Mouse (Mus musculus): Measurements from ENCODE around the gene Dand5.

Dand5 gene

DNA sequence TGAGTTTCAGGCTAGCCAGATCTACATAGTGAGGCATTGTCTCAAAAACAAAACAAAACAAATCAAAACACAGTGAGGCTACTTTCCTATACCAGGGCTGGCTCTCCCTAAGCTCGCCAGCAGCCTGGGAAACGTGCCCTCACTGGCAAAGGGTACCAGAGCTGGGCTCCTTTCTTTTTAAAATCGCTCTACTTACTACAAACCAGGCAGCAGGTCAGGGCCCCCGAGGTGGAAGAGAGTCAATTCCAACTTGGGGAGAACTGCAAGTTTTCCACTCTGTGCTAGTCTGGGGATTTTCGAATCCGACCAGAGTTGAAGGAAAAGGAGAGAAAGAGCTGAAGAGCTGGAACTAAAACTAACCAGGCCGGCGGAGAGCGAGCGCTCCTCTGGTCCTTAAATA lies 39.9 kb downstream of the Dand5 start:
- no peak for DNase-seq

DNA sequence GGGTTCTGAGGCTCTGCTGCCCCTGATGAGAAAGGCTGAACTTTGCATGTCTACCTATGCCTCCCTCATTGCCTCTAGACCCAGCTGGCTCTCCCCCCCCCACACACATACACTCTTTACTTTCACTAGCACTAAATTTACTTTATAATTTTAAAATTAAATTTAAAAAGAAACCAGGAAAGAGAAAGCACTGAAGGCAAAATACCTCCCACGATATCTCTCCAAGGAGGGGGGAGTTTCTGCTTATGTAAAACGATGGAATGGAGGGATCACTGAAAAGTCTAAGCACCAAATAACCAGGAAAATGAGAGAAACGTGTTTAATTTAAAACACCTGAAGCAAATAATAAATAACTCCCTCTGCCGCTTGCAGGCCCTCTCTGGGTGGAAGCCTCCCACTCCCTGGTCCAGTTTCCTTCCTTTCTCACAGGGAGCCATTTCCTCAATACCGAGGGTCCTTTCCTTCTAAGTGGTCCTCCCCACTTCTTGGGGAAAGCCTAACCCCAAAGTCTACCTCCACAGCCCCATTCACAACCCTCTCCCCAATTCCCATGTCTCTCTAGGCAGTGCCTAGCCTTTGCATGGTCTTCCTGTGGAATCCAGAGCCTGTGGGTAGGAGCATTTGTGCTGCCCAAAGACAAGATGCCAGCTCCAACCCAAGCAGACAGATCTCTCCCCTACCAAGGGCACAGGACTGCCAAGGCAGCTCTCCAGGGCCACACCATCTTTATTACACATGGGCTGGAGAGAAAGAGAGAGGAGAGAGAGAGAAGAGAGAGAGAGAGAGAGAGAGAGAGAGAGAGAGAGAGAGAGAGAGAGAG lies 40.7 kb downstream of the Dand5 start:
- no peak for DNase-seq

DNA sequence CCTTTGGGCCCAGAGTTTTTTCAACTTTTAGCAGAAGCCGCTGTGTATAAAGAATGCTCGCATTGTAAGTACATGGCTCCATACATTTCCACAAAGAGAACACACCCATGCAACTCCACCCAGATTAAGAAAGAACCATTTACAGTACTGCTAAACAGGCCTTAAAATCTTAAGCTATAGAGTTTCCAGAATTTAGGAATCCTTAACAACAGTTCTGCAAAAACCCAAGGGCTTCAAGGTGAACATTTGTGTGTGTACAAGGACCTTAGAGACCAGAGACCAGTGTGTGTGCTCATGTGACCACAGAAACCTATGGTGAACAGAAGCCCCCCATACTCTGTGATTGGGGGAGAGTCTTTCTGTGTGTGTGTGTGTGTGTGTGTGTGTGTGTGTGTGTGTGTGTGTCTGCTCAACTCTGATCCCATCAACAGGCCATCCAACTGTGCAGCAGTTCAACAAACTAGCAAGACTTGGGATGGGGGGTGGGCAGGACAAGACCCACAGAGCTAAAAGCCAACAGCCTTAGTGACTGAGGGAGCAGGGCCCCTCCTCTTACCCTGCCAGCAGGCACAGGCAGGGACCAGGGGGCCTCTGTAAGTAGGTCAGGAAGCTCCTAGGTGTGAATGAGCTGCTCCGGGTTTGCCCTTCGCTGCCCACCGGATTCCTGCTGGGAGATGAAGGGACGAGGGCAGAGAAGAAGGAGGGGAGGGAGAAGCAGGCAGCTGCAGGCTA lies 41.5 kb downstream of the Dand5 start:
- DNase-seq = no peak

DNA sequence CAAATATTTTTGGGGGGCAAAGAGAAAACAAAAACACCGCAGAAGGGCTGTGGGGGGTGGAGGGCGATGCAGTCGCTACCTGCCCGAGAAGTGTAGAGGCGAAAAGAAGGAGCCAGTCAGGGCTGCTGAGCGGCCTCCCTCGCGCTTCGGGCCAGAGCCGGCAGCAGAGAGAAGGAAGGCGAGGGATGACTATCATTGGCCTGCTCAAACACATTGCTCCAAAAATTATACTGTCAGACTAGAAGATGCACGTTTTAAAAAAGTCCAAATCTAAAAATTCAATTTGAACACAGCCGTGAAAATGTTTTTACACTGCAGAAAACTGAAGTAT lies 42.4 kb downstream of the Dand5 start:
- DNase-seq = no peak

DNA sequence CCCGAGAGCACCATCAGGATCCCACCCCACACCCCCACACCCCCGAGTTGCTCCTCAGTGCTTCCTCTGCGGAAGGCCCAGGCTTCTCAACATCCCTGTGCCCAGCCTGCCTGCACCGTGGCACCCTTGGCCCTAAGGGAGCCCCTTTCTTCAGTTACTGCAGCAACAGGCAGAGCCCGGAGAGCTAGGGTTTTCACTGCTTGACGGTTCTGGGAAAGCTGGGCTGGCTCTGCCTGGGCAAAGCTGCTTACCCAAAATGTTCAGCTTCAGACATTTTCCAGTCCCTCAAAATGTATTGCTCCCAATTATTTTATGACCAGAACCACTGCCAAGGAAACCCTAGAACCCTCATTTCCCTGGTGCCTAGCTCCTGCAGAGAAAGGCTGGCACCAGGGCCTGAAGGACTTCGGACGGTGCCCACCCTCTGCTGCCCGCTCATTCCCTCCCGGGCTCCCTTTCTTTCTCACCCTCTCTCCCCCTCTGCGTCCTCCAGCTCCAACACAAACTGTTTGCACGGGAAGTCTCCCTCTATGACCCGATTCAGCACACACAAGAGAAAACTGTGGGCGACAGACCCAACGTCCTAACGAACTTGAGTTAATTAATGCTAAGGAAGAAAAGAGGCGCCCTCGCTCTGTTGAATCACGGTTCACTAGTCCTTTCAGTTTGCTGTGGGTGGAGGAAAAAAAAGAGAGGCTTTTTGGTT lies 43.0 kb downstream of the Dand5 start:
- DNase-seq = no peak

DNA sequence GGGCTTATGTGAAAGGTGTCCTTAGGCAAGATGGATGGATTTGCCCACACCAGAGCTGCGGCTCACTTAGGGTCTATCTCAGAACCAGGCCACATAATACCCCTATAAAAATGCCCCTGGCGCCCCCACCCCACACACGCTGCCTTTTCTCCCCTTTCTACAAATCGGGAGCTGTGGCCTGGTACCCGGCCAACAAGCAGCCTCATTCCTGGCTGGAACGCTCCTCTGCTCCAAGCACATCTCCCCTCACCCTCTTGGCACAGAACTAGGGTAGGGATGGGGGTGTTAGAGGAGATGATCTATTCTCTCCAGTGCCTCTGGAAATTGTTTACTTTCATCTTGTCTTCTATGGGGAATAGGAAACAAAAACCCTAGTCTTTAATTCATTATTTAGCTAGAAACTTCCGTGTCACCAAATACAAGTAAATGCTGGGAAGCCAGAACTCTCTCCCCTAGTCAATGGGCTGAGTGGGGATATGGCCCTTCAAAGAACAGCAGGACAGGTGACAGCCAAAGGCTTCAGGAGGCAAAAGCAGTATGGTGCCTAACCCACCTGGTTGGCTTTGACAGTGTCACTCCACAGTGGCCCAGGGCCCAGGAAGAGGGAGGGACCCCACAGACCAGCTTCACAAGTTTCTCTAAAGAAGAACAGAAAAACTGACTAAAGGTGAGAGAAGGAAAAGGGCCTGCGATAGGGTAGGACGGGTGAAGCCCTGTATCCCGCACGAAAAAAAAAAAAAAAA lies 43.8 kb downstream of the Dand5 start:
- DNase-seq = no peak

DNA sequence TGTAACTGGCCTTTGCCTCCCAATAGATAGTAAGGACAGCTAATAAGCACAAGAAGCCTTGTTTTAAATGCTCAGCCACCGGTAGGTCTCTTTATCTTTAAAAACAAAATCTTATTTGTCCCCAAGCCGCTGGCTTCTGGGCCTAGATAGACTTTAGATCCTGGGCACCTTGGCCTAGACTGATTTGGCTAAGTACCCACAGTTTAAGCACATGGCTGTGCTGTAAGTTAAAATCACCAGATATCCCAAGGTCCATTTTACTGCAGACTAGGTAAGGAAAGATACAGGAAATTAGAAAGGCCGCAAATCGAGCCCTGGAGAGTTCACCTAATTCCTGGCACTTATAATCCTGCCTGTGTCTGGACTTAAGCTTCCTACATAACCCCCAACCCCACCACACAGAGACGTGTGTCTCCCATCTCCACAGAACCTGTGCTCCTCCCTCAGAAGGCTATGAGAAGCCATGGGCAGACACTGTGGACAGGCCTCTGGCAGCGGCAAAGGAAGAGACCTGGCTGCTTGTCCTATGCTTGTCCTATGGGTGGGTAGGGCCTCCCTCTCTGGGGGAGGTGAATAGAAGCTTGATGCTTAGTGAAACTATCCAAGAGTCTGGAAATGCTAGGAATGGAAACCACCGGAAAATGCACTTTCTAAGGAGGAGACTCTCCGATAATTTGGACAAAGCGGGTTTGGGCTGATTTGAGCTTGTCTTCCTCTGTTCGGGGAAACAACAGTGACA lies 44.6 kb downstream of the Dand5 start:
- no peak for DNase-seq

DNA sequence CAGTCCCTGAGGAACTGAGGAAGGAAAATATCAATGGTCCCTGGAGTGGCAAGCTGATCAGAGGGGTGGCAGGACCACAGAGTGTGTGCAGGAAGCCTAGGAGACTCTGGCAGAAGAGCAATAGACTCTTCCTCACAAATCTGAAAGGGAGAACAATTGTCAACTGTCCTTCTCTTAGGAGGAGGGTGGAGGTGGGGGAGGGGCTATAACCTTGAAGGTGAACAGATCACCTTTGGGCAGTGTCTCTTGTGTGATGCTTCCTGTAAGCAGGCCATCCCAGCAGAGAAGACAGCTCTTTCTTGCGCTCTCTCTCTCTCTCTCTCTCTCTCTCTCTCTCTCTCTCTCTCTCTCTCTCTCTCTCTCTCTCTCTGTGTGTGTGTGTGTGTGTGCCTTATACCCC lies 46.1 kb downstream of the Dand5 start:
- DNase-seq = no peak

DNA sequence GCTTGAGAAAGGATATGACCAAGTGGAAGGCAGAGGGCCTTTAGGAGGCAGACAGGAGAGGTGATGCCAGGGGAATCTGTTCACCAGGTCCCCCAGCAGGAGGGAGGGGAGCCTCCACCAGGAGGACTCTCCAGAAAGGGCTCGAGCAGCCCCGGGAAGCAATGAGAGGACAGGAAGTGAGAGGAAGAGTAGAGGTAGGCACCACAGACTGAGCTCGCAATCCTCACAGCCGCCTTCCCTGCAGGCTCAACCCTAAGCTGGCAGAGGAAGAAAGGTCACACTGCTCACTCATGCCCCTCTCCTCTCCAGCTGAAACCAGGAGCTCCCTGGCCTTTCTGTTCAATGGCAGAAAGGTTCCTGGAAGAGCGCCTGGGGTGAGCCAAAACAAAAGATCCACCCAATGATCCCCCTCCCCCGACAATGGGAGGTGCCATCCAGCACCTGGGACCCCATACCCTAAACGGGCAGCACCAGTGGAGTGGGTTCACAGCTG lies 47.0 kb downstream of the Dand5 start:
- no peak for DNase-seq

DNA sequence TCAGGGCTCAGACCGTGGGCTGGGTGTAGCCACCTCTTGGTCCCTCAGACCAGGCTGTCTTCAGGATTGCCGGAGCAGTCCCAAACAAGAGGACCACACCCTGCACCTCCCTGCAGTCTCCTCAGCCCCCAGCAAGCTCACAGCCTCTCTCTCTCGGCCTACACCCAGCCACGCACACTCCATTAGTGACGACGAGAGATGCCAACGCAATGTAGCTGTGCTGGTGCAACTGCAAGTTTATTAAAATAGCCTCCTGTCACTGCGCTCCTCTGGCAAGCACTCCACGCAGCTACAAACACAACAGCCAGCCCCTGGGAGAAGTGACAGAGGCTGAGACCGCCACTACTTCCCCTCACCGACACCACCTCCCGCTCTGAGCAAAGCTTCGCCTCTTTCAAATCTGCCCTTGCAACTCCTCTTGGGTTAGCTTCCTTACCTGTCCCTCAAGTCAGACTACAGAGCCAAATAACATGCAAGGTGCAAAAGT lies 47.5 kb downstream of the Dand5 start:
- DNase-seq = no peak

DNA sequence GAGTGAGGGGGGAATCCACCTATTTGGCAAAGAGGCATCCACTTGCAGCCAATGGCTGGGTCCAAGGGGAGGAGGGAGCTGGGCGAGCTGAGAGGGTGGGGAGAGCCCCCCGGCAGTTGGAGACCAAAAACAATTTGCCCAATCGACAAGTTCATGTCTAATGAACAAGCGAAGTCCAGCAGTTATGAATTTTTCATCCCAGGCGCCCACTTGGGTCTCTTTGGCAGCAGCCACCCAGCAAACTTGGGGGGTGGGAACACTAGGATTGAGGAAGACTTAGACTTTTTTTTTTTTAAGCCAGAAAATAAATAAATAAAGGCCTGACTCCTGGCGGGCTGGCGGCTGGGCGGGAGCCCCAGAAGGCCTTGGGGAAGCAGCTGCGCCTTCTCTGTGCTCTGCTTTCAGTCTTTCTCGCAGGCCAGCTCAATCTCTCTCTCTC lies 48.1 kb downstream of the Dand5 start:
- DNase-seq = peak; percentile 84

DNA sequence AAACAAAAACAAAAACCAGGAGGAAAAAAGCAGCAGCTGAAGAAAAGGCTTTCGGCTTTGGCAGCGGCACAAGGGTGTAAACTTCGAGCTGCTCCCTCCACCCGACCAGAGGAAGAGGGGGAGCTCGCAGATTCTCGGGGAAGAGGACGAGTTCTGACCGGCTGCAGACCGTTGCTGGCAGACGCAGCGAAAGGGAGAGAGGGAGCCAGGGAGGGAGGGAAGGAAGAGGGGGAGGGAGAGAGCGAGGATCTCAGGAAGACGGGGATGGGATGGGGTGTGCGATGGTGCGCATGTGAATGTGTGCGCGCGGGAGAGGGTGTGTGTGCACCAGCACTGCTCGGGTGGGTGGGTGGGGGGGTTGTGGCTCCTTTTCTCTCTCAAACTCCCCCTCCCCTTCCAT lies 48.8 kb downstream of the Dand5 start:
- DNase-seq = peak; percentile 91

DNA sequence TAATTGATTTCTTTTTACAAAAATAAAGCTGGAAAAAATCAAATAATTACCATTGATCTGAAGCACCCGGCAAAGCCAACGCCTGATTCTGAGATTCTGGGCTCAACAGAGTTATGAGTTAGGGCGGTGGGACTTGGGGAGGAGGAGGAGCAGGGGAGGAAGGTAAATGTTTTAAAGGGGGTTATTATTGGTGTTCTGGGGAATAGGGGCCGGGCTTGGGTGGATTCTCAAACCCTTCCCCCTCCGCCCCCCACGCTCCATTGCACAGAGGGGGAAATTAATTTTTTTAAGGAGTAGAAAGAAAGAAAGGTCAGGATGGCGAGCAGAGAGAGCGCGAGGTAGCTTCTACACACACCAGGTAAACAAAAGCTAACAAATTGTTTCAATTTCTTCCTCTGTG lies 49.3 kb downstream of the Dand5 start:
- DNase-seq = peak; percentile 81

DNA sequence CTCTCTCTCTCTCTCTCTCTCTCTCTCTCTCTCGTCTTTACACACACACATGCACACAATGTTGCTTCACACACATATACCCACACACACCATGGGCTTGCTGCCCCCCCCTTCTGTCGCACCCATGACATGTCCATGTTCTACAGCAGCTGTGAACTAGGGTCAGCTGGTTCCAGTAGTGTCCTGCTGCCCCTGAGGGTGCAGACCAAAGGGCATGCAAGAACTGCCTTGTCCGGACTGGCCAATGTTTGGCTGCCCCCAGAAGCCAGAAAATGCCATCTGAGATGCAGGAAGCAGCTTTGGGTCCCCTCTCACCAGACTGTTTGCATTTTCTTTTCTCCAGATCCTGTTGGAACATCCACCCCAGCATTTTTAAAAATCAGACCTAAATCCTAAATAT lies 50.0 kb downstream of the Dand5 start:
- DNase-seq = no peak

DNA sequence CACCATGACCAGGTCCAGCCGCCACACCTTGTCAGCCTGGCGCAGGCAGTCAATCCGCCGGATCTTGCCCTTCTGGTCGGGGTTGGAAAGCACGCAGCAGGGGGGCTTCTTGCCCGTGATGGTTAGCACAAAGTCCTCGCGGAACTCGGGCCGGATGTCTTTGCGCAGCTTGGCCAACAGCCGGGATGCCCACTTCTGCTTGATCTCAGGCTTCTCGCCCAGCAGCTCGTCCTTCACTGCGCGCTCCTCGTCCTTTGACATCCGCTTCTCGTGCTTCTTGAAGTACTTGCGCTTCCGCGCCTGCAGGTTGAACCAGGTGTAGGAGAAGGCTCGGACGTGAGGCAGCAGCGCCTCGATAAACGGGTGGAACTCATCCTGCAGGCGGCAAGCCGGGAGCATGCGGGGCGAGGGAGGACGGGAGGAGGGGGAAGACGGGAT lies 50.7 kb downstream of the Dand5 start:
- peak; percentile 87 for DNase-seq

DNA sequence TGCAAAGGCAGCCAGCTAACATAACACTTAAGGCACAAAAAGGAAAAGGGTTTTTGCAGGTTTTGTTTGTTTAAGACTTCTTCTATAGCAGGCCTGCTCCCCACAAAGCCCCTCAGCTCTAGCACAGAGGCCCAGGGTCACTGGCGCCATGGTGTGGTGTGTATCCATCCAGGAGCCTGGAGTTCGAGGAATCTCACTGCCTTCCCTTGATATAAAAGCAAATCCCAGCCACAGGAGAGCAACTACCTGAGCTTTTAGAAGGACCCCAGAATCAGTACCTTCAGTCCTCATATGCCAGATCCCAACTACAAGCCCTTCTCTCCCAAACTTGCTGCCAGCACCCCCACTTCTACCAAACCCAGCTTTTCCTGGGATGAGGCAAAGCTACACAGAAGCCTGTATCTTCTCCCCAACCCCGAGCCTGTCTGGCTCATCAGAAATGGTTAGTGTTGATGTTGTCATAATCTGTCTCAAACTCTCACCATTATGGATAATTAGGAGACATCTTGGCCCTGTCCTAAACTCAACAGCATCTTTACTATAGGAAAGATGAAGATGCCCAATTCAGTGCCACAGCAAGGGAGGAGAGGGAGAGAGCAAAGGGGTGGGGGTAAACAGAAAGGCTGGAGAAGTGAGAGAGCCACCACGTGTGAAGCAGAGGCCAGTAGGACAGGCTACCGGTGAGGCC lies 51.5 kb downstream of the Dand5 start:
- peak; percentile 70 for DNase-seq

DNA sequence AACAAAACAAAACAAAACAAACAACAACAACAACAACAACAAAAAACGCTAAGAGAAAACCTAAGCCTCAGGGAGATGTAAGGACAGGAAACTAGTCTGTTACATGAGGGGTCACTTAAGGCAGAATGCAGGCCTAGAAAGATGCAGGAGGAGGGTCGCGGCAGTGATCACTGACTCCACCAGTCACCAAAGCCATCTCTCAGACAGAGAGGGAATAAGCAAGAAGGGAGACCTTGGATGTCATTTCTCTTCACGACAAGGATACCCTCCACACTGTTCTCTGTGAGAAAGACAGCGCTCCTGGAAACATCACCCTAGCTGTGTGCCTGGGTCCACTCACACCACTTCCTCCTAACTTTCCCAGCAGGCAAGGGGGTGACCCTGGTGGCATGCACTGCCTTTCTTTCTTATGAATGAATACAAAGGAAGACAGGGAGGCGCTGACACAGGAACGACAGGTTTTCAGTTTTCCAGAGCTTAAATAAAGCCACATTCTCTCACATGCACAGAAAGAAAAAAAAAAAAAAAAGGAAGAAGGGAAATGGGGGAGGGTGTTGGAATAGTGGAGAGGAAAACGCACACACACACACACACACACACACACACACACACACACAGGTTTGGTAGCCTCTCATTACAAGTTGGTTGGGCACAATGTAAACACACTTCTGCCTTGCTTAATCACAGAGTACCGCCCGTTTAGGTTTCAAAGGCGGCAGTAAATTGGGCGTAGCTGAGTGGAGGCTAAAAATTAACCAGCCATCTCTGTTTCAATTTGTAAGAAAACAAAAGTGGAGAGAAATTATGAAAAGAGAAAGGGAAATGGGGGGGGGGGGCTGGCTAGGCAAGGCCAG lies 52.3 kb downstream of the Dand5 start:
- DNase-seq = peak; percentile 62

DNA sequence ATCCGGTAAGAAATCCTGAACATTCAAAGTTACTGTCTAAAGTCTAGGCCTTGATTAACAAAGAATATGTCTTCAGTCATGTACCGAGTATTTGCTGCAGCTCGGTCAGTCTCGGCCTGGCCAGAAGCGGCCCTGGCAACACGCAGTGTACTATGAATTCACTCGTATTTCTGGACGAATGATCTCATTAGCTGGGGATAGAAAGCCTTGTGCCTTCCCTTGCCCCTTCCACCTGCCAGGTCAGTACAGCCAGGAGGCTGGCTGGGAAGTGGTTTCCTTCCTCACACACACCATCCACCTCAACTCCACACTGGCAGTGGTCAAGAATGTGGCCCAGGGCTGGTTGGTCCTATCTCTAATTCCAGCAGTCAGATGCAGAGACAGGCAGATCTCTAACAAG lies 53.3 kb downstream of the Dand5 start:
- peak; percentile 87 for DNase-seq

DNA sequence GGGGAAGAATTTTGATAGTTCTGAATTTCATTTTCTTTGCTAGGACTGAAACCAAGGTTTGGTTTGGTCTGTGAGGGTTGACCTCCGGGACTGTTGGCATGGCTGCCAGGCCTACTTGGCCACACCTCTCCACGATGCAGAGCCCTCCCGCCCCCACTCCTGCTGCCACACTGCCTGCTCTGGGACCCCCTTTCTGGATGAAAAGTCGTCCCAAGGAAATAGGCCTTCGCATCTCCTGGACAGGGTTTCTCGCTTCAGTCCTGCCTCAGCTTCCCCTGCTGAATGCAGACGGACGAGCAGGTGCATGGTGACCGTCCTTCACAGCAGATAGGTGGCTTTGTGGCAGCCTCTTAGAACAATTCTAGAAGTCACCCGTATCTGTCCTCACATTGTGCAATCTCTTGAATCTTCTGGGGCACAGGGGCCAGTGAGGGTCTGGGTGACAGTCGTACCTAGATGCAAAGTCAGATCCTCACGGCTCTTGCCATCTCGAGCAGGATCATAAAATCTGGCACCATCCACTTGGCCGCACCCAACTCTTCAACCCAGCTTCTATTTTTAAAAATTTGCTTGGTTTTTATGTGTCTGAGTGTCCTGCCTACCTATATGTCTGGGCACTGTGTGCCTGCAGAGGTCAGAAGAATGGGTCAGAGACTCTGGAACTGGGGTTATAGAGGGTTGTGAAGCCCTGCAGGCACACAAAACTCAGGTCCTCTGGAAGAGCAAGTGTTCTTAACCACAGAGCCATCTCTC lies 54.1 kb downstream of the Dand5 start:
- DNase-seq = no peak

DNA sequence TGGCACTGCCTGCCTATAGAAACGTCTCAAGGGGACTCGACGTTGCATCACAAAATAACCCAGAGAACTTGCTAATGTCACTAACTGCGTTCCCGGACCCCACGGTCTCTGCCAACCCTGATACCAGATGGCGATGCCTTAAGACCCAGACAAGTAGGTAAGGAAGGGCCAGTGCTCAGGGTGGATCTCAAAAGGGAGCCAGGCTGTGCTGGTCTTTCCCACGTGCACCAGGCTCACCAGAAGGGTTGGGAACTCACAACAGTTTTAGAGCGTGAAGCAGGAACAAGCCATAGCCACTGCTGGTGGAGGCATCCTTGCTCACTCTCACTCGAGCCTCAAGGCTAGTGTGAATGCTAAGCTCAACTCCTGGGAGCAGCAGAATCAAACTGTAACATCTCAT lies 55.4 kb downstream of the Dand5 start:
- DNase-seq = peak; percentile 53

Measured in cerebellum, adult 9-10 months (tissue).